Mouse (Mus musculus): ENCODE measurements around the gene Olfr316.

The Olfr316 gene

GRCm38 (mm10) chr11:58804393-58804792 lies 51.9 kb downstream of the Olfr316 start:
- DNase-seq (ENCODE audit: low spot score): no peak

Data from layer of hippocampus, adult 11-12 months (tissue).